Mouse (Mus musculus) forebrain, embryonic 15.5 days (tissue): Measurements from ENCODE around the gene Xab2. TPM values are rescaled to one million over a fixed set of nuclear protein-coding genes. Genes with fewer than 3 reads are reported as not detected.
"Not testable (repeated sequence)": the region's sequence is repeated elsewhere in the genome, so short reads cannot be mapped to it uniquely, and the experiment has no call there.

Experiments
- ATAC-seq: fragments of 200-750 bp; cut with Nextera tagmentation; replicated peaks from 2 replicates; pipeline ENCODE4 v1.8.0; 2017; ENCODE audit warnings: mild to moderate bottlenecking, moderate TSS enrichment, moderate library complexity
- H3K27ac ChIP-seq: fragments of 300-500 bp; sonication (generic); replicated peaks from 2 replicates; pipeline ENCODE4 v1.5.1; 2015; ENCODE audit warnings: mild to moderate bottlenecking, inconsistent platforms
- H3K27me3 ChIP-seq: fragments of 300-500 bp; sonication (generic); 2 replicates; pipeline ENCODE4 v1.6.1; 2015; ENCODE audit warnings: inconsistent platforms
- H3K36me3 ChIP-seq: fragments of 300-500 bp; sonication (generic); 2 replicates; pipeline ENCODE4 v1.6.1; 2015; ENCODE audit warnings: mild to moderate bottlenecking, inconsistent platforms
- H3K4me1 ChIP-seq: fragments of 300-500 bp; sonication (generic); 2 replicates; pipeline ENCODE4 v1.6.1; 2015; ENCODE audit warnings: inconsistent platforms
- H3K4me2 ChIP-seq: fragments of 300-500 bp; sonication (generic); replicated peaks from 2 replicates; pipeline ENCODE4 v1.6.1; 2015; ENCODE audit warnings: mild to moderate bottlenecking, inconsistent platforms
- H3K4me3 ChIP-seq: fragments of 300-500 bp; sonication (generic); 2 replicates; pipeline ENCODE4 v1.5.1; 2015; ENCODE audit warnings: mild to moderate bottlenecking, inconsistent platforms
- H3K9ac ChIP-seq: fragments of 300-500 bp; sonication (generic); replicated peaks from 2 replicates; pipeline ENCODE4 v1.6.1; 2015; ENCODE audit warnings: mild to moderate bottlenecking, inconsistent platforms
- H3K9me3 ChIP-seq: fragments of 300-500 bp; sonication (generic); 2 replicates; pipeline ENCODE4 v1.6.1; 2016; ENCODE audit warnings: inconsistent platforms
- whole genome bisulfite sequencing: fragments of 180-500 bp; shearing (Covaris S2); methylation state at CpG from one replicate; pipeline ENCODE4 v1.1.7; 2015; ENCODE audit warnings: mixed read lengths; 5-methylcytosine and 5-hydroxymethylcytosine counted together
- polyA plus RNA-seq: library from polyadenylated mRNA; unstranded; fragments of >200 nt; fragmentation: Nextera tagmentation; extraction: Ambion mirVana; gene quantifications from 2 replicates; pipeline ENCODE4 v1.2.1, GENCODE M21; 2015

Gene Xab2
- polyA plus RNA-seq, 1 experiment from 2014 or later: 68.6 TPM

GRCm38 (mm10) chr8:3603439-3603838, 17.7 kb downstream of the Xab2 start:
- H3K4me2 ChIP-seq: no peak overlapping the region
- no peak overlapping the region for H3K27ac ChIP-seq
- H3K27me3 ChIP-seq: no peaks in the 10 kb centered on the region
- no peaks in the 10 kb centered on the region for H3K9me3 ChIP-seq
- 85% methylated on average over 13 of the region's 13 CpGs for WGBS
- H3K4me1 ChIP-seq: no peaks in the 10 kb centered on the region
- no peak overlapping the region for H3K4me3 ChIP-seq
- H3K36me3 ChIP-seq: peaks cover 90% of the 10 kb centered on the region
- H3K9ac ChIP-seq: no peak overlapping the region
- no peak for ATAC-seq

GRCm38 (mm10) chr8:3600401-3600800, 20.7 kb downstream of the Xab2 start:
- 90% methylated on average over 6 of the region's 6 CpGs for WGBS
- Histone ChIP-seq H3K4me1 (no peaks in the 10 kb centered on the region), H3K27me3 (no peaks in the 10 kb centered on the region), H3K4me3 (no peak overlapping the region), H3K9ac (no peak overlapping the region), H3K36me3 (peaks cover 67% of the 10 kb centered on the region), H3K4me2 (no peak overlapping the region), H3K27ac (no peak overlapping the region), H3K9me3 (no peaks in the 10 kb centered on the region)
- ATAC-seq: no peak

GRCm38 (mm10) chr8:3599219-3599618, 21.9 kb downstream of the Xab2 start:
- WGBS: 92% methylated on average over 1 of the region's 1 CpGs
- ATAC-seq: no peak
- Histone ChIP-seq H3K27me3 (no peaks in the 10 kb centered on the region), H3K27ac (no peak overlapping the region), H3K9ac (no peak overlapping the region), H3K9me3 (no peaks in the 10 kb centered on the region), H3K4me3 (no peak overlapping the region), H3K4me2 (no peak overlapping the region), H3K4me1 (no peaks in the 10 kb centered on the region), H3K36me3 (peaks cover 59% of the 10 kb centered on the region)

GRCm38 (mm10) chr8:3598054-3598453, 23.1 kb downstream of the Xab2 start:
- no peak; the same call in 1 of the 2 replicates for ATAC-seq
- Histone ChIP-seq H3K27me3 (no peaks in the 10 kb centered on the region), H3K9me3 (no peaks in the 10 kb centered on the region), H3K4me1 (peaks cover 4% of the 10 kb centered on the region; the same call in 1 of the 2 replicates), H3K36me3 (peaks cover 48% of the 10 kb centered on the region), H3K4me2 (no peak overlapping the region), H3K4me3 (no peak overlapping the region), H3K27ac (no peak overlapping the region), H3K9ac (no peak overlapping the region)
- WGBS: 82% methylated on average over 3 of the region's 3 CpGs

GRCm38 (mm10) chr8:3594466-3594865, 26.6 kb downstream of the Xab2 start:
- Histone ChIP-seq H3K27ac (no peak overlapping the region), H3K27me3 (no peaks in the 10 kb centered on the region), H3K4me3 (no peak overlapping the region), H3K9me3 (no peaks in the 10 kb centered on the region), H3K4me1 (peaks cover 4% of the 10 kb centered on the region; the same call in 1 of the 2 replicates), H3K36me3 (peaks cover 18% of the 10 kb centered on the region), H3K4me2 (no peak overlapping the region), H3K9ac (no peak overlapping the region)
- WGBS: 90% methylated on average over 2 of the region's 2 CpGs
- ATAC-seq: no peak

GRCm38 (mm10) chr8:3593470-3593869, 27.6 kb downstream of the Xab2 start:
- Histone ChIP-seq H3K4me1 (peaks cover 4% of the 10 kb centered on the region; the same call in 1 of the 2 replicates), H3K27me3 (no peaks in the 10 kb centered on the region), H3K36me3 (0 out of 2 replicates have a peak, but pooled peaks cover 8% of the 10 kb centered on the region), H3K9me3 (no peaks in the 10 kb centered on the region), H3K4me3 (no peak overlapping the region), H3K9ac (no peak overlapping the region), H3K27ac (no peak overlapping the region), H3K4me2 (no peak overlapping the region)
- ATAC-seq: no peak
- WGBS: 61% methylated on average over 3 of the region's 3 CpGs

- peak; percentile 73 for ATAC-seq
- peak overlapping the region; percentile 88 for H3K27ac ChIP-seq
- peak overlapping the region; percentile 79 for H3K9ac ChIP-seq
- H3K36me3 ChIP-seq: no peaks in the 10 kb centered on the region
- H3K27me3 ChIP-seq: no peaks in the 10 kb centered on the region
- H3K4me2 ChIP-seq: peak overlapping the region; percentile 63
- WGBS: under 1% methylated on average over 11 of the region's 11 CpGs
- no peaks in the 10 kb centered on the region for H3K9me3 ChIP-seq
- no peaks in the 10 kb centered on the region for H3K4me1 ChIP-seq
- peak overlapping the region; percentile 80 for H3K4me3 ChIP-seq
Measured at GRCm38 (mm10) chr8:3588258-3588633, 32.9 kb downstream of the Xab2 start.

GRCm38 (mm10) chr8:3587391-3588257, 33.5 kb downstream of the Xab2 start:
- peak; percentile 84 for ATAC-seq
- Histone ChIP-seq H3K27me3 (no peaks in the 10 kb centered on the region), H3K4me2 (peak overlapping the region; percentile 63), H3K4me1 (no peaks in the 10 kb centered on the region), H3K27ac (peak overlapping the region; percentile 88), H3K9me3 (no peaks in the 10 kb centered on the region), H3K36me3 (no peaks in the 10 kb centered on the region), H3K4me3 (peak overlapping the region; percentile 80), H3K9ac (peak overlapping the region; percentile 79)
- WGBS: under 1% methylated on average over 74 of the region's 77 CpGs

- ATAC-seq: no peak
- Histone ChIP-seq H3K9me3 (no peaks in the 10 kb centered on the region), H3K4me2 (peak within 1 kb of the TSS; percentile 63), H3K27me3 (no peaks in the 10 kb centered on the region), H3K4me1 (no peaks in the 10 kb centered on the region), H3K4me3 (peak within 1 kb of the TSS; percentile 80), H3K9ac (peak within 1 kb of the TSS; percentile 79), H3K36me3 (no peaks in the 10 kb centered on the region), H3K27ac (peak within 1 kb of the TSS; percentile 88)
- WGBS: 2% methylated on average over 7 of the region's 7 CpGs
Measured at GRCm38 (mm10) chr8:3586993-3587390, 34.1 kb downstream of the Xab2 start, which contains the start of gene Camsap3. TSS of gene Camsap3 (plus strand) at chr8:3587293.

- no peak overlapping the region for H3K27ac ChIP-seq
- H3K27me3 ChIP-seq: no peaks in the 10 kb centered on the region
- H3K9ac ChIP-seq: no peak overlapping the region
- H3K4me3 ChIP-seq: no peak overlapping the region
- ATAC-seq: no peak
- 96% methylated on average over 2 of the region's 2 CpGs for WGBS
- no peaks in the 10 kb centered on the region for H3K9me3 ChIP-seq
- H3K36me3 ChIP-seq: no peaks in the 10 kb centered on the region
- no peaks in the 10 kb centered on the region for H3K4me1 ChIP-seq
- no peak overlapping the region for H3K4me2 ChIP-seq
Measured at GRCm38 (mm10) chr8:3586452-3586851, 34.7 kb downstream of the Xab2 start.

- not testable (repeated sequence) for H3K4me3 ChIP-seq, H3K27me3 ChIP-seq, H3K9me3 ChIP-seq, H3K4me2 ChIP-seq, H3K36me3 ChIP-seq, ATAC-seq, H3K4me1 ChIP-seq, H3K9ac ChIP-seq, H3K27ac ChIP-seq
- 95% methylated on average over 3 of the region's 3 CpGs for WGBS
Measured at GRCm38 (mm10) chr8:3581961-3582360, 39.2 kb downstream of the Xab2 start.

- Histone ChIP-seq H3K4me1 (no peaks in the 10 kb centered on the region), H3K9ac (no peak overlapping the region), H3K27ac (no peak overlapping the region), H3K9me3 (no peaks in the 10 kb centered on the region), H3K4me2 (no peak overlapping the region), H3K4me3 (no peak overlapping the region), H3K36me3 (no peaks in the 10 kb centered on the region), H3K27me3 (no peaks in the 10 kb centered on the region)
- ATAC-seq: no peak
- WGBS: 84% methylated on average over 9 of the region's 9 CpGs
Measured at GRCm38 (mm10) chr8:3579390-3580364, 41.4 kb downstream of the Xab2 start.
